Mouse (Mus musculus): ENCODE results near the gene Olfr922.

Gene Olfr922

GRCm38 (mm10) chr9:38814314-38814713 lies at the start of gene Olfr922:
Olfr922 (plus strand) TSS chr9:38814614.
- no peak for DNase-seq (ENCODE audit: low spot score in 2 of 2)

GRCm38 (mm10) chr9:38772768-38773167 lies 41.6 kb upstream of the Olfr922 start, which contains the start of gene Olfr921:
Olfr921 (plus strand) TSS chr9:38773068.
- DNase-seq (ENCODE audit: low spot score in 2 of 2), result no peak

- DNase-seq (ENCODE audit: low spot score in 2 of 2), result no peak
Measured at GRCm38 (mm10) chr9:38792689-38793088, 21.7 kb upstream of the Olfr922 start.

GRCm38 (mm10) chr9:38805696-38806095 lies 8.7 kb upstream of the Olfr922 start:
- peak; percentile 30 to 36 for DNase-seq (ENCODE audit: low spot score in 2 of 2)

- no peak for DNase-seq (ENCODE audit: low spot score in 2 of 2)
Measured at GRCm38 (mm10) chr9:38815458-38815986, 1.1 kb downstream of the Olfr922 start.

GRCm38 (mm10) chr9:38826245-38826644 lies 11.8 kb downstream of the Olfr922 start, which contains the start of gene Olfr923:
Olfr923 (plus strand) TSS chr9:38826545.
- DNase-seq (ENCODE audit: low spot score in 2 of 2), result no peak

- no peak for DNase-seq (ENCODE audit: low spot score in 2 of 2)
Measured at GRCm38 (mm10) chr9:38833027-38833426, 18.6 kb downstream of the Olfr922 start.

GRCm38 (mm10) chr9:38844149-38844548 lies 29.7 kb downstream of the Olfr922 start, which contains the start of gene Olfr924:
Olfr924 (plus strand) TSS chr9:38844449.
- no peak for DNase-seq (ENCODE audit: low spot score in 2 of 2)

- DNase-seq (ENCODE audit: low spot score in 2 of 2), result no peak
Measured at GRCm38 (mm10) chr9:38854760-38855159, 40.3 kb downstream of the Olfr922 start, which contains the start of gene Olfr26. Olfr26 (plus strand) TSS chr9:38855060.

Data from right cerebral cortex, postnatal 10 days (tissue).